Mouse (Mus musculus): ENCODE measurements around the gene Itgb2. TPM values are rescaled to one million over a fixed set of nuclear protein-coding genes. Genes with fewer than 3 reads are reported as not detected.

Gene Itgb2
- total RNA-seq, 2 experiments from 2014 or later, result 2.0 to 2.4 TPM

DNA sequence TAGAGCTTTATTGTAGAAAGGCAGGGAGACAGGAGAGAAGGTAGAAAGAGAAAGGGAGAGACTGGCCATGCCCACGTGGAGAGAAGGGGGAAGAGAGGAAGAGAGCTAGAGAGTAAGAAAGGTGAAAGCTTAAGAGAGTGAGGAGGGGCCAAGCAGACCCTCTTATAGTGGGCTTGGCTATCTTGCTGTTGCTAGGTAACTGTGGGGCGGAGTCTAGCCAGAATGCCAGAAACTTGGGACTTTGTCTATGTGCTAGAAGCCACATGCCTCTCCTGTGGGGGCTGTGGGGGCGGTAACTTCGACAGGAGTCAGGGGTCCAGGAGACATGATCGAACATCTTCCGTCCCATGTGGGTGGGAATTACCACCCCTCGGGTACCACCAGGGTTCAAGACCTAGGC is 39.4 kb downstream of the Itgb2 start:
- DNase-seq (ENCODE audit: extremely low spot score in 1 of 2, low spot score in 2 of 2), result no peak
- intact Hi-C loops (cut with DNase I), result loop anchor here (5.0 kb wide), 1 partner anchor 52 kb away; the partner anchor contains the start of gene Fam207a

DNA sequence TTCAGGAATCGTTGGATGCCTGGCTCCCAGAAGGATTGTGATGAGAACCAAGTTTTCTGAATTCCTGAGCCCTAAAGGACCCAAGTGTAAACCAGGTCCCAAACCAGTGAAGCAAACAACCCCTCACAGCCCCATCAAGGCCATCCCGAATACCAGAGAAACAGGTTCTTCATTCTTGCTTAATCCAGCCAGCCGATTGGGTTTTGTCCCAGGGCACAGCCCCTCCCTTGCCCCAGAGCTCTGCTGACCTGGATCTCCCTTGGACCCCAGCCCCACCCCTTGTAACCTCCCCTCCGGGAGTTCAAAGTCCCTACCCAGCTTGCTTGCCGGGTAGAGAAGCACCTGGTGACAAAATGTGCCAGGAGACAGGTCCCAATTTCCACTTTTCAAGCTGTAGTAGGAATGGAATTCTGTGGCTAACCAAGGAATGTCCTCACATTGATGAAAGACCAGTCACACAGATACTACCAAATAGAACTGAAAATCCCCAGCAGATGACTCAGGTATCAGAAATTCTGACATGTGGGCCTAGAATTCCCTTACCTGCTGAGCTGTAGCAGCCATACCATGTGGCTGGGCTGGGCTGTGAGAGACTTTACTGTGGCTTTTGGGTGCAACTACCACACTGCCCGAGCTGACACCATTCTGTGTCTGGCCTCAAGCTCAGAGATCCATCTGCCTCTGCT is 40.1 kb downstream of the Itgb2 start:
- no peak for DNase-seq (ENCODE audit: extremely low spot score in 1 of 2, low spot score in 2 of 2)
- intact Hi-C loops (cut with DNase I), result loop anchor here (5.0 kb wide), 1 partner anchor 53 kb away; the partner anchor contains the start of gene Fam207a

DNA sequence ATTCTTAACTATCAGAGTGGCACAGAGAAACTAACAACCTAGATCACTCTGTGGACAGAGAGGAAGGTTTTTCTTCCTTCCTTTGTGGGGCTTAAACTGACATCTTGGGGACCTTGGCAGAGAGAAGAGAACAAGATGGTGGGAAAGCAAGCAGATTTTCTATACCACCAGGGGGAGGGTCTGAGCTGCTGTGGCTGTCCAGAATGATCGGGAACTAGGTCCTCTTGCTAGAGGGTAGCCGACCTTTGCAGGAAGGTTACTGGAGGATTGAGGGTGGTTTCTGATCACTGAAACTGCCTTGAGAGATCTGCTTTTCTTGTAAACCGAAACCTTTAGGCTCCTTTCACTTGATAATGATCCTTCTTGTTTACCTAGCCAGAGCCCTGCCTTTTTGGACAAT is 42.2 kb downstream of the Itgb2 start:
- DNase-seq (ENCODE audit: extremely low spot score in 1 of 2, low spot score in 2 of 2), result no peak
- intact Hi-C loops (cut with DNase I), result no loop called here

DNA sequence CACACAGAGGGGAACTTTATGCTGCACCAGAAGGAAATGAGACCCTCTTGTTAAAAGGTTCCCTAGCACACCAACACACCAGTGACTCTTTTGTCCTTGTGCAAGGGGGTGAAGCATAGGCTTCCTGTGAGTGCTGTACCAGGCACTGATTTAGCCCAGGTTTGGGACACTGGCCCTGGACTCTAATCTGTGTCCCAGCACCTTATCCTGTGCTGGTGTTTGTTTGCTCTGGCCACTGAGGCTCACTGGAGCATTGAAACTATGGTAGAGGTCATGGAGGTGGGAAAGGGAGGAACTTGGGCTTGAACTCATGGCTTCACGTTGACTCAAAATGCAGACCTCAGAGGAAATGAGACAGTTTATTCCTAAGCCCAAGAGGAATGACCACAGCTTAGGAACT is 43.1 kb downstream of the Itgb2 start:
- no peak for DNase-seq (ENCODE audit: extremely low spot score in 1 of 2, low spot score in 2 of 2)
- intact Hi-C loops (cut with DNase I), result no loop called here

DNA sequence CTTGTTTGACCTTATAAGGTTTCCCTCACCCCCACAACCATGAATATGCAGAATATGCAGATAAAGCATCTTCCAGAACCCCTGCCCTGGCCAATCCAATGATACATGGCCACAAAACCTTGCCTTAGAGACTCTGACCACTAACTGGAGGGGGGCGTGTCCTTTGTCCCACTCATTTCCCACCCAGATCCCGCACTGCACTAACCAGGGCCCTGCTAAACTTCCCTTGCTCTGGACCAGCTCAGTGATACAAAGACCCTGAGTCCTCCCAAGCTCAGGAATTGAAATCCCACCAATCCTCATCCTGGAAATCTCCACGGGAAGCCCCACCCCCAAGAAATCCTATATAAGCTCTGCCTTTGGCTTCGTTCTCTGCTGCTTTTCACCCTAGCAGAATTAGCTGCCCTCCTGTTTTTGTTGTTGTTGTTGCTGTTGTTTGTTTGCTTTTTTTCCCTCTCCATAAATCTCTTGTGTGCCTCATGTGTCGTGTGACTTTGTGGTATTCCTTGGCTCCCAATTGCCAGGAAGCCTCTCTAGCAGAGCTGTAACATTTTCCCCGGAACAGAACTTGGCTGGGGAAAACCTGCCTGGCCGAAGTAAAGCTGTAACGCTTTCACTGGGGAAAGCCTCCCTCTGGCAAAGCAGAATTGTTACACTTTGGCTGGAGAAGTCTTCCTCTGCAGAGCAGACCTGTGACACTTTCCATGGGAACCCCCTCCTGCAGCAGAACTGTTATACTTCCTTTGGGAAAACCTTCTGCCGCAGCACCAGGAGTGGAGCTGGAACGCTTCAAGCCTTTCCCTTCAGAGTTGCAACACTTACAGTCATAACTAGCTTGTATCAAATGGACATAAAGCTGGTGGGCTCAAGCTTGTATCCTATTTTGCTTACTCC is 50.2 kb downstream of the Itgb2 start:
- intact Hi-C loops (cut with DNase I), result loop anchor here (5.0 kb wide), 1 partner anchor 42 kb away; the partner anchor contains the start of gene Ube2g2
- no peak for DNase-seq (ENCODE audit: extremely low spot score in 1 of 2, low spot score in 2 of 2)

DNA sequence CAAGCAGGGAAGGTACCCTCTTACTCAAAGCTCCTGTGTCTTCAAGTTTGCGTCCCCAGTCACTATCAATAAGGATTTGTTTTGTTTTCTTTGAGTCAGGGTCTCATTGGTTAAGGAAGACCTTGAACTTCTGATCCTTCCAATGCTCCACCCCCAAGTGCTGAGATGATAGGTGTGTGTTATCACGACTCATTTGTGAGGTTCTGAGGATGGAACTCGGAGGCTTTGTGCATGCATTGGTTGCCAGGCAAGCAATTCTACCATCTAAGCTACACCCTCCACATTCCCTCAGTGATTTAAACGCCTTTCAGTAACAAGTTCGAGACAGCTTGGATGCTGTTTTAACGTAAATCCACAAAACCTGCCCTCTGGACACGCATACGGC is 51.0 kb downstream of the Itgb2 start:
- DNase-seq (ENCODE audit: extremely low spot score in 1 of 2, low spot score in 2 of 2), result no peak
- intact Hi-C loops (cut with DNase I), result loop anchor here (5.0 kb wide), 1 partner anchor 41 kb away; the partner anchor contains the start of gene Ube2g2

DNA sequence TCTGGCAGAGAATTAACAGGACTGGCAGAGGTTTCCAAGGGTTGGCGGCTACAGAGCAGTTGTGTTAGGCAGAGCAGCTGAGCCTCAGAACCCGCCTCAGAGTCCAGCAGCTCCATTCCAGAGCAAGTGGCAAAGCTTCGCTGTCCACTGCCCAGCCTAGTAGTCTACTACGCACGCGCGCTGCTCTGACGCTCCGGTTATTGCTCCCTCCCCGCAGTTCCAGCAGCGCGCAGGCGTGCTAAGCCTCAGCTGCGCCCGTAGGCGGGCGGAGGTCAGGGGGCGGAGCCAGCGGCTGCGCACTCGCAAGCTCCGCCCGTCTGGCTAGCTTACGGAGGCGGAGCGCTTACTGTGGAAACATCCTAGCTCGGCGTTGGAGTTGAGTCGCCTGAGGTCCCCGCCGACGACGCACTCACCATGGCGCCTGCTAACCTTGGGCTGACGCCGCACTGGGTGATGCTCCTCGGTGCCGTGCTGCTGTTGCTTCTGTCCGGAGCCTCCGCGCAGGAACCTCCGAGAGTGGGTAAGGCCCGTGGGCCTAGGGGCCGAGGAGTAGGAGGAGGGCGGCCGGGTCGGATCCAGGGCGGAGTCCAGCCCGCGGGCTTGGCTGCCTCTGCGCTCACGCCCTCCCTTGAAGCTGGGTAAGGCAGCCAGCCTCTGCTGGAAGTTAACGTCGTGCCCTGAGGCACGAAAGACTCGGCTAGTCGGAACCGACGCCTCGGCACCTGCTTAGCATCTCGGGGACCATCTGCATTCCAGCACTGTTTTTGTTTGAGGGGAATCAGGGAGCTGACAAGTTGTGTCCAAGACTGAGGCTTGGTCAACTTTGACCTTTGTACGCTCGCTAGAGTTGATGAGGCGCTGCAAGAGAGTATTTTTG is 51.6 kb downstream of the Itgb2 start, which contains the start of gene Pttg1ip:
TSS of gene Pttg1ip (plus strand) at position 313 of the 877 bp plus-strand sequence.
- intact Hi-C loops (cut with DNase I), result loop anchor here (5.0 kb wide), 1 partner anchor 41 kb away; the partner anchor contains the start of gene Ube2g2

DNA sequence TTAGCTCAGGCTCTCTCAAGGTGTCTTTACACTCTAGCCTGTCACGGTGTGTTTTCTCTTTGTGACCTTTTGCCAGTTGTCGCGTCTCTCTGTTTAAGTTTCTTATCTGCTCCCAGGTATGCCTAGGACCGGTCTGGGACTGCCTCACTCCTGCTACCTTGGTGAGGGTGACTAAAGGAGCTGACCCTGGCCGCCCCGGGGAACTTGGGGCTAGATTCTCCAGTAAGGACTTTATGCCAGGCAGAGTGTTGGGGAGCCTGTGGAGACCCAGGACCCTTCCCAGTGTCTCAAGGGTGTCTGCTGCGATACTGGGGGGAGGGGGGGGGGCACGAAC is 52.2 kb downstream of the Itgb2 start:
- intact Hi-C loops (cut with DNase I), result loop anchor here (5.0 kb wide), 1 partner anchor 40 kb away; the partner anchor contains the start of gene Ube2g2
- DNase-seq (ENCODE audit: extremely low spot score in 1 of 2, low spot score in 2 of 2), result no peak

More for the DNA sequence above, 51.6 kb downstream of the Itgb2 start, which contains the start of gene Pttg1ip:
- DNase-seq (ENCODE audit: extremely low spot score in 1 of 2, low spot score in 2 of 2), result peak; percentile 93 to 98

DNA sequence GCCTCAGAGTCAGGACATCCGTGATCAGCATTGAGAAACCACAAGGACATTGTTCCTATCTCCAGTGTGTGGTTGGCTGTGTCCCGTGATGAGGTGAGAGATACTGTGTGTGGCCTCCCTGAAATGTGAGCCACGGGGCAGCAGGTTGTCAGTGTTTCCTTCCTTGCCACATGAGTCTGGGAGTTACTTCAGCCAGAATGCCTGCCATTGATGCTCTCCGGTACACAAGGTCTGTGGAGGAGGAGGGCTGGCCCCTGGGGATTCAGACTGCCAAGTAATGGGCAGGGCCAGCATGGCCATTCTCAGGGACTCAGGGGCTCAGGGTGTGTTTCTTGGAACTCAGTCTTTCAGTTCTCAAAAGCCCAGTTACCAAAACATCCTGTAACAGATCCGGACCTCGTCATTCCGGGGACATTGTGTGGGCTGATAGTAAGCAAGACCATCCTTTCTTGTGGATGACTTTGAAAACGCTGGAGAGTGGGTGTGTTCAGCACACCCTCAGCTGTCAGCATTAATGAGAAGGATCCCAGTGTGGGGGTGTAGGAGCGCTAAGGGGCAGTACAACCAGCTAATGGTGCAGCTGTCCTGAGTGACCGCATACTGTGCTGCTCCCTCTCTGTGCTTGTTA is 53.9 kb downstream of the Itgb2 start:
- DNase-seq (ENCODE audit: extremely low spot score in 1 of 2, low spot score in 2 of 2), result peak in 1 of 2 experiments; percentile 71

DNA sequence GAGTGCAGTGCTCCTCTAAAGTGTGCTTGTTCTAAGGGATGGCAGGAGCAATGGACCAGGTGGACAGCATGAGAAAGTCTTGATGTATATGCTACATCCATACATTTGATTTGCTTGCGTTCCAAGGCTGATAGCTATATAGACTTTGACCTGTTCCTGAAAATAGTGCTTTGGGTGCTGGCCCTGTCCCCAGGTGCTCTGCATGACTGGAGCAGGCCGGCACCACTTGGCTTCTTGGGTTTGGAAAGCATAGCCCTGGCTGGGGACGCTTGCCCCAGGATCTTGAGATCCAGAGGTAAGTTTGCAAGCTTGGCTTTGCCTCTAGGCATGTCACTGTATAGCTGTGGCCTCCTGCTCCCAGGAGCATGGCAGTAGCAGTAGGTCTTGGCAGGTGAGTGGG is 56.6 kb downstream of the Itgb2 start:
- intact Hi-C loops (cut with DNase I), result no loop called here
- DNase-seq (ENCODE audit: extremely low spot score in 1 of 2, low spot score in 2 of 2), result no peak

More for the DNA sequence above, 53.9 kb downstream of the Itgb2 start:
- intact Hi-C loops (cut with DNase I), result loop anchor here (5.0 kb wide), 1 partner anchor 38 kb away; the partner anchor contains the start of gene Ube2g2

DNA sequence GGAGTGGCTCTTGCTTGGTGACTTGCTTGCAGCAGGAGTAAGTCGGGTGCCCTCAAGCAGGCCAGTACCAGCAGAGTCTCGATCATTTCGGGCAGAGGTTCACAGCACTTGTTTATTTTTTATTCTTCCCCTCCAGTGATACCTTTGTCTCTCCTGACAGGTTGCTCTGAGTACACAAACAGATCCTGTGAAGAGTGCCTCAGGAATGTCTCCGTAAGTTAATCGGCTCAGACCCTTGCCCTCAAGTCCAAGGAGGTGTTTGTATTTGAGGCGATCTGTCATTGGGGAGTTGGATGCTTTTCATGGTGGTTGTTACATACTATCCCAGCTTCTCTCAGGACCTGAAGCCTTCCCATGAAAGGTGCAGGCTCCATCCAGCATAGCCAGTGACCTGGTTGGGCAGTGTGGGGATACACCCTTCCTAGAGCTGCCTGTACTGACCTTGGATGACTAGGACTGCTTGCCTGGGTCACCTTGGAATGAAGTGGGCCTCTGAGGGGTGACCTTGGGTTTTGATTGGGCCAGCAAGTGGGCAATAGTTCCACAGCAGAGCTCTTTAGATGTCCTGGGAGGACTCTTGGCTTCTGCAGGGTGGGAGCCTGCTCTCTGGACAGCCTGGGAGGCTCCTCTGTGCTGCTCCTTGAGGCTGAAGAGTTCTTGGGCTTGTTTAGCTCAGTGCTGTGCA is 57.2 kb downstream of the Itgb2 start:
- intact Hi-C loops (cut with DNase I), result no loop called here

DNA sequence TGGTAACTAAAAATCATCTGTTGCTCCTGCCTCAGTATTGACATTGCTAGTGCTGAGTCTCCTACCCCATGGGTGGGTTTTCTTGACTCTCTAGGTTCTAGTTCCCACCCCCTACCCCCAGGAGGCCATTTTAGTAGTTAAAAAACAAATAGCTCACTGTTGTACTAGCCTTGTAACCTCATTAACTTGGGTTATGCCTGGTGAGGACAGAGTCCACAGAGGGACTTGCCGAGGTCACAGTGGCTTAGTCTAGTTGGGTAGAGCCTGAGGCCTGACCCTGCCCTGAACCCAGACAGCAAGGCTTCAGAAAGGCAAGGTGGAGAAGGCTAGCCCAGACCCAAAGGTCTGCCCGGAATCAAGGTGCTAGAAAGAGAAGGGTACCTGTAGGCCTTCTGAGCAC is 58.0 kb downstream of the Itgb2 start:
- intact Hi-C loops (cut with DNase I), result no loop called here
- DNase-seq (ENCODE audit: extremely low spot score in 1 of 2, low spot score in 2 of 2), result no peak

More for the DNA sequence above, 57.2 kb downstream of the Itgb2 start:
- no peak for DNase-seq (ENCODE audit: extremely low spot score in 1 of 2, low spot score in 2 of 2)

DNA sequence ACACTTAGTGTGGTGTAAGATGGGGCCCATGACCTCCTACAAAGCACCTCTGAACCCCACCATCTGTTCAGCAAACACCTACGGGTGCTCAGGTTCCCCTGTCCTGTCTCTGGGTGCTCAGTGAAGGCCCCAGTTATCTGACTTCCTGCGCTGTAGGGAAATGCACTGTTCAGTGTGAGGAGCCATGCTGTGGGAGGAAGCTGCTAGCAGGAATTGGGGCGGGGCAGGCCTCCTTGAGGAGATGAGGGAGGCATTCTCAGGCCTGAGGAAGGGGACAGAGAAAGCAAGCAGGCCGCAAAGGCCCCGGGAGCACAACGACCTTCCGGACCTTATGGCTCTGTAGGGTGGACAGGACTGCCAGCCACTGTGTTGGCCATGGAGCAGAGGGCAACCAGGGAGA is 59.1 kb downstream of the Itgb2 start:
- peak in 1 of 2 experiments; percentile 73 for DNase-seq (ENCODE audit: extremely low spot score in 1 of 2, low spot score in 2 of 2)
- intact Hi-C loops (cut with DNase I), result no loop called here

DNA sequence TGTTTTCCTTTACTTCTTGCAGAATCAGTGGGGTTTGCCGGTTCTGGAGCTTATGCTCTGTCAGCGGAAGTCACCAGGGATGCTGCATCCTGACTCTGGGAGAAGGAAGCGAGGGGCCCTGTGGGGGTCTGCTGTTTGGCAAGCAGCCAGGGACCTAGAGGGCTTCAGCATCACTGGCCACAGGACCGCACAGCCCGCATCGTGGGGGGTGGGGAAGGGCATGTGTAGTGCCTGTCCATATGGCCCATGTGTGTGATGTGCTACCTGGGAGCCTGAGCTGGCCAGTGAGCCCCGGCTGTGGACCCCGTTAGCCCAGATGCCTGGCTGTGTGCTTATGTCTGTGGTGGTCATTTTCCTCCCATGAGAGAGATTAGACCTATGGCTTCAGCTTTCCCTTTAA is 59.7 kb downstream of the Itgb2 start:
- peak in 1 of 2 experiments; percentile 70 for DNase-seq (ENCODE audit: extremely low spot score in 1 of 2, low spot score in 2 of 2)
- intact Hi-C loops (cut with DNase I), result no loop called here

DNA sequence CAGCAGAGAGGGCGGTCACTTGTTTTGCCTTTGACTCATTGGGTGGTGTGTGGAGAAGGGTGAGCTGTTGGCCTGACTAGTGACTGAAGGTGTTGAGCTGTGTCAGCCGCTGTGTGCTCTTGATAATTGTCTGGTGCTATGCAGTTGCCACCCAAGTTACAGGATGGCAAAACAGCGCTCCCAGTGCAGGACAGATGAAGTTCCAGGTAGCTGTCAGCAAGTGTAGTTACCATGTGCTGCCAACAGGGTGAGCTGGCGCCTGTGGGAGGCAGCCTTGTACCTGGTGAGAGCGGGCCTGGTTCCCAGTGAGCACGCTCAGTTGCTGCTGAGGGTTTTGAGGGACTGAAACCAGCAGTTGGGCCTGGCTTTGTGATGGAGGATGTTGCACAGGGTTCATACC is 60.8 kb downstream of the Itgb2 start:
- intact Hi-C loops (cut with DNase I), result no loop called here

DNA sequence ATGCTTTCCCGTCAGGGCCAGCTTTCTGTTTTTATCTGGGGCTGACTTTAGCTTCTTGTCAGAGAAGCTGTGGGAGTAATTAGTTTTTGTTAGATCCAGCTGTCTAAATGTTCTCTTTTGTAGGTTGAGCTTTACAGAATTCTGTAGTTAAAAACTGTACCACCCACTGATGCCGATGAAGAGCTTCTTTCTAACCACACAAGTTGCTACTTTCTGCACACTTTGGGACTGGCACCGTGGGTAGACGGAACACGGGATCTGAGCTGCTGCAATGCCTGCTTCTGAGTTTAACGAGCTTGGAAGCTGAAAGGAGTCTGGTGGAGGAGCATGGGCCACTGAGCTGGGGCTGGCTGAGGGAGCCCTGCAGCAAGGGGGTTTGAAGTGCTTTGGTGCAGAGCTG is 61.5 kb downstream of the Itgb2 start:
- intact Hi-C loops (cut with DNase I), result no loop called here
- no peak for DNase-seq (ENCODE audit: extremely low spot score in 1 of 2, low spot score in 2 of 2)

More for the DNA sequence above, 60.8 kb downstream of the Itgb2 start:
- DNase-seq (ENCODE audit: extremely low spot score in 1 of 2, low spot score in 2 of 2), result peak in 1 of 2 experiments; percentile 70

DNA sequence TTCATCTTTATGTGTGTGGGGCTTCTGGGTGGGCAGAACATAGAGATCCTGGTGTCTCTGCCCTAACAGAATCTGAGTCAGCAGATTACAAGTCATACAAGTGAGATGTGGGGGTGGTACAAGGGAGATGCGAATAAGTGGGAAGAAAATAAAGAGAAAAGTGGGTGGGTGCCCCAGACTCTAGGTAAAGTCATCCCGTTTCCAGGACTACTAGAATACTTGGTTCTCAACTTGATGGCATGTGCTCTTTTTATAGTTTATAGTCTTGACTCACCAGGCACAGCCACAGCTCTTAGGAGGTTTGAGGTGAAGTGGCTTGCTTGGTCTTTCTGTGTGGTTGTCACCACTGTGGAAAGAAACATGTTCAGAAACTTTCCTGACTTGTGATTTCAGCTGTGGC is 66.0 kb downstream of the Itgb2 start:
- no peak for DNase-seq (ENCODE audit: extremely low spot score in 1 of 2, low spot score in 2 of 2)
- intact Hi-C loops (cut with DNase I), result no loop called here

DNA sequence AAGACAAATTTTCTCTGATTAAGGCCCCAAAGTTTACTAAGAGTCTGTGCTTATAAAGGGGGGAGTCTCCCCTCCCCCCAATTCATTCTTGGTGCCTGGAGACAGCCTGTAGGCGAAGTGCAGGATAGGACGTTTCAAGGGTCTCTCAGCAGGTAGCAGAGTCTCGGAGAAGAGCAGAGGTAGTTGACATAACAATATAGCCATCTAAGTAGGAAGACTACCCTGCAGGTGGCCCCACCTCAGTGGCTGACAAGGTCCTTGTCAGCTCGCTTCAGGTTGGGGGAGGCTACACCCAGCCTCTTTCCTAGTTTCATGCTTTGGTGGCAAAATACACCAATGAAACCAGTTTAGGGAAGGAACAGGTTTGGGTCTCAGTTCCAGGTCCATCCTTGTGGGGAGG is 73.0 kb downstream of the Itgb2 start:
- no peak for DNase-seq (ENCODE audit: extremely low spot score in 1 of 2, low spot score in 2 of 2)
- intact Hi-C loops (cut with DNase I), result no loop called here
